Mouse (Mus musculus) kidney, embryonic 15.5 days (tissue): ENCODE measurements around the gene Hdgfl1. TPM values are rescaled to one million over a fixed set of nuclear protein-coding genes. Genes with fewer than 3 reads are reported as not detected.

Source experiments
- ATAC-seq: fragments of 200-750 bp; cut with Nextera tagmentation; replicated peaks from 2 replicates; pipeline ENCODE4 v1.8.0; 2017; ENCODE audit warnings: moderate TSS enrichment; ENCODE audit not compliant: low FRiP score
- H3K27ac ChIP-seq: fragments of 300-500 bp; sonication (generic); 2 replicates; pipeline ENCODE4 v1.5.1; 2015; ENCODE audit warnings: mild to moderate bottlenecking, inconsistent platforms
- H3K27me3 ChIP-seq: fragments of 300-500 bp; sonication (generic); 2 replicates; pipeline ENCODE4 v1.6.1; 2015; ENCODE audit warnings: inconsistent platforms
- H3K36me3 ChIP-seq: fragments of 300-500 bp; sonication (generic); 2 replicates; pipeline ENCODE4 v1.6.1; 2015; ENCODE audit warnings: inconsistent platforms
- H3K4me1 ChIP-seq: fragments of 300-500 bp; sonication (generic); 2 replicates; pipeline ENCODE4 v1.6.1; 2015; ENCODE audit warnings: inconsistent platforms
- H3K4me2 ChIP-seq: fragments of 300-500 bp; sonication (generic); 2 replicates; pipeline ENCODE4 v1.6.1; 2015; ENCODE audit warnings: moderate library complexity, mild to moderate bottlenecking, inconsistent platforms
- H3K4me3 ChIP-seq: fragments of 300-500 bp; sonication (generic); replicated peaks from 2 replicates; pipeline ENCODE4 v1.5.1; 2015; ENCODE audit warnings: mild to moderate bottlenecking, inconsistent platforms
- H3K9ac ChIP-seq: fragments of 300-500 bp; sonication (generic); 2 replicates; pipeline ENCODE4 v1.6.1; 2015; ENCODE audit warnings: mild to moderate bottlenecking, inconsistent platforms
- H3K9me3 ChIP-seq: fragments of 300-500 bp; sonication (generic); replicated peaks from 2 replicates; pipeline ENCODE4 v1.6.1; 2016; ENCODE audit warnings: inconsistent platforms
- WGBS: fragments of 180-500 bp; shearing (Covaris S2); methylation state at CpG from one replicate; pipeline ENCODE4 v1.1.7; 2015; ENCODE audit warnings: mixed read lengths; 5-methylcytosine and 5-hydroxymethylcytosine counted together
- polyA plus RNA-seq: library from polyadenylated mRNA; unstranded; fragments of >200 nt; fragmentation: Nextera tagmentation; extraction: Ambion mirVana; gene quantifications from 2 replicates; pipeline ENCODE4 v1.2.1, GENCODE M21; 2015

Gene Hdgfl1
- polyA plus RNA-seq, 1 experiment from 2014 or later = not detected

DNA sequence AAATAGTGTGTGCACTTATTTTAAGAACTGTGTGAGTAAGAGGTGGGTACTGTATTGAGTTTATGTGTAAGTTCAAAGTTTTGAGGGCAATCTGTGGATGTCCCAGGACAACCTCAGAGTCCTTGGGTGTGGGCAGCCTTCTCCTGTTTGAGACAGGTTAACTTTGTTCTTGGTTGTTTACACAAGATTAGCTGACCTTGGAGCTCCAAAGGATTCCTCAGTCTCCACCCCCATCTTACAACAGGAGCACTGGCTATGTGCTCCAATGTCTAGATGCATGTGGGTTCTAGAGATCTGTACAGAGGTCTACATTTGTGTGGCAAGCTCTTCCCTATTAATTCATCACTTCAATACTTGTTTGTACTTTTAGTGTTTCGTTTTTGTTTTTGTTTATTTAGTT is 49.0 kb downstream of the Hdgfl1 start:
- no peaks in the 10 kb centered on the region for H3K4me1 ChIP-seq
- H3K4me3 ChIP-seq = no peak overlapping the region
- H3K27me3 ChIP-seq = no peaks in the 10 kb centered on the region
- H3K4me2 ChIP-seq = no peak overlapping the region
- ATAC-seq = no peak
- H3K36me3 ChIP-seq = no peaks in the 10 kb centered on the region
- H3K27ac ChIP-seq = no peak overlapping the region
- H3K9ac ChIP-seq = no peak overlapping the region
- WGBS = 73% methylated on average over 1 of the region's 1 CpGs
- H3K9me3 ChIP-seq = no peaks in the 10 kb centered on the region

DNA sequence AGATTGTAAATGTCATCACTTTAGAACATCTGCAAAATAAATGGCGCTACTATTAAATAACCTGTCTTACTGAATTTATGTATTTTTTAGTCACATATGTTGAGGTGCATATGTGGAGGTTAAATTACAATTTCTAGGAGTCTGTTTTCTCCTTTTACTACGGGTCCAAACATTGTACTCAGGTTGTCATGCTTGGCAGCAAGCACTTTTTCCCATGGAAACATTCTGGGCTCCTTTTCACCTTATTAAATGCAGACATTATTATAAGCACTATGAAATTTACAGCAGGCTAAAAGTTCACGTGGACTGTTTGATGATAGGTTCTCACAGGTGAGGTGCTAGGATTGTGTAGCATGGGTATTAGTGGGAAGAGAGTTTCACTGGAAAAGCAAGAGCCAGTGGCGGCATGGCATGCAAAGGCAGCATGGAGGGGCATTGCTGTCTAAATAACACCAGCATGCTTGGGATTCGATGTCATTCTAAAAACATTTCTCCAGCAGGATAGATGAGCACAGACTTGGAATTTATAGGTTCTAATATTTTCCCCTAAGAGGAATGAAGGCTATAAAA is 50.7 kb downstream of the Hdgfl1 start:
- Histone ChIP-seq H3K27ac (no peak overlapping the region), H3K36me3 (no peaks in the 10 kb centered on the region), H3K9me3 (no peaks in the 10 kb centered on the region), H3K27me3 (no peaks in the 10 kb centered on the region), H3K4me1 (no peaks in the 10 kb centered on the region), H3K4me3 (no peak overlapping the region), H3K9ac (no peak overlapping the region), H3K4me2 (no peak overlapping the region)
- WGBS = 77% methylated on average over 5 of the region's 5 CpGs
- no peak for ATAC-seq
